24 mouse cellular contexts compared by ENCODE assay signal in genomic region chr5:100000500-100000899, GRCm38 (mm10). TPM values are rescaled to one million over a fixed set of nuclear protein-coding genes. Genes with fewer than 3 reads are reported as not detected.
DNase-seq lines count a peak whose midpoint lies in the region; ATAC-seq lines count a peak whose summit lies in the region.
"Had no signal": no experiment of that assay in that cellular context is flagged by ENCODE, and none has a peak within 500 bp of the region (broad histone marks: within the 10 kb centered on the region; RNA-seq: fewer than 3 reads in every experiment).

No protein-coding gene starts in this region.

- no peaks in the 10 kb centered on the region for H3K27me3 ChIP-seq in hindbrain, embryonic 15.5 days
- no peaks in the 10 kb centered on the region for H3K27me3 ChIP-seq in hindbrain, embryonic 13.5 days
- H3K27me3 ChIP-seq in liver, embryonic 12.5 days (replicated peaks) = no peaks in the 10 kb centered on the region; the same call in 1 of the 2 replicates
- no peaks in the 10 kb centered on the region for H3K27me3 ChIP-seq in liver, embryonic 11.5 days (replicated peaks; ENCODE audit: control insufficient read depth, insufficient read depth, low read length)
- H3K27me3 ChIP-seq in intestine, embryonic 16.5 days (replicated peaks; ENCODE audit: control insufficient read depth, insufficient read depth, low read length) = no peaks in the 10 kb centered on the region
- no peaks in the 10 kb centered on the region for H3K27me3 ChIP-seq in stomach, embryonic 16.5 days (ENCODE audit: control insufficient read depth, insufficient read depth, low read length)
- H3K27me3 ChIP-seq: forebrain, embryonic 13.5 days; limb, embryonic 13.5 days had no signal

- H3K36me3 ChIP-seq in hindbrain, embryonic 15.5 days = no peaks in the 10 kb centered on the region
- H3K36me3 ChIP-seq in hindbrain, embryonic 13.5 days = no peaks in the 10 kb centered on the region
- H3K36me3 ChIP-seq in liver, embryonic 12.5 days = no peaks in the 10 kb centered on the region
- no peaks in the 10 kb centered on the region for H3K36me3 ChIP-seq in liver, embryonic 11.5 days (ENCODE audit: control insufficient read depth, insufficient read depth, low read length)
- H3K36me3 ChIP-seq in intestine, embryonic 16.5 days (ENCODE audit: control insufficient read depth, insufficient read depth, low read length) = no peaks in the 10 kb centered on the region
- no peaks in the 10 kb centered on the region for H3K36me3 ChIP-seq in stomach, embryonic 16.5 days (ENCODE audit: control insufficient read depth, insufficient read depth, low read length)
- H3K36me3 ChIP-seq: limb, embryonic 13.5 days had no signal

- H3K27ac ChIP-seq in hindbrain, embryonic 15.5 days (replicated peaks) = no peak overlapping the region
- no peak overlapping the region for H3K27ac ChIP-seq in hindbrain, embryonic 13.5 days
- H3K27ac ChIP-seq in liver, embryonic 12.5 days = no peak overlapping the region
- no peak overlapping the region for H3K27ac ChIP-seq in liver, embryonic 11.5 days (ENCODE audit: low read depth, low read length)
- H3K27ac ChIP-seq in intestine, embryonic 16.5 days (ENCODE audit: low read length) = no peak overlapping the region
- H3K27ac ChIP-seq in stomach, embryonic 16.5 days (ENCODE audit: low read length) = no peak overlapping the region
- H3K27ac ChIP-seq: forebrain, embryonic 13.5 days; left cerebral cortex, adult 2 months; limb, embryonic 13.5 days; liver, embryonic 14.5 days had no signal

- no peaks in the 10 kb centered on the region for H3K4me1 ChIP-seq in hindbrain, embryonic 15.5 days (replicated peaks)
- H3K4me1 ChIP-seq in hindbrain, embryonic 13.5 days (replicated peaks) = no peaks in the 10 kb centered on the region
- H3K4me1 ChIP-seq in liver, embryonic 12.5 days = peaks cover 29% of the 10 kb centered on the region
- no peaks in the 10 kb centered on the region for H3K4me1 ChIP-seq in liver, embryonic 11.5 days (replicated peaks; ENCODE audit: control insufficient read depth, insufficient read depth, low read length)
- peaks cover 5% of the 10 kb centered on the region; the same call in 1 of the 2 replicates for H3K4me1 ChIP-seq in intestine, embryonic 16.5 days (ENCODE audit: control insufficient read depth, insufficient read depth, low read length)
- no peaks in the 10 kb centered on the region for H3K4me1 ChIP-seq in stomach, embryonic 16.5 days (ENCODE audit: control insufficient read depth, insufficient read depth, low read length)
- H3K4me1 ChIP-seq: forebrain, embryonic 13.5 days had no signal

- no peak overlapping the region for H3K4me3 ChIP-seq in hindbrain, embryonic 15.5 days
- H3K4me3 ChIP-seq in hindbrain, embryonic 13.5 days = no peak overlapping the region
- H3K4me3 ChIP-seq in liver, embryonic 12.5 days = no peak overlapping the region
- no peak overlapping the region for H3K4me3 ChIP-seq in liver, embryonic 11.5 days (ENCODE audit: low read depth, low read length)
- no peak overlapping the region for H3K4me3 ChIP-seq in intestine, embryonic 16.5 days (ENCODE audit: low read length)
- H3K4me3 ChIP-seq in stomach, embryonic 16.5 days (replicated peaks; ENCODE audit: low read length) = no peak overlapping the region
- H3K4me3 ChIP-seq: forebrain, embryonic 13.5 days; left cerebral cortex, adult 2 months; limb, embryonic 13.5 days had no signal

- ATAC-seq in hindbrain, embryonic 15.5 days (ENCODE audit: low FRiP score, low read depth) = peak; percentile 15; the same call in 1 of the 2 replicates
- no peak for ATAC-seq in hindbrain, embryonic 13.5 days (ENCODE audit: low FRiP score)
- peak; percentile 7; the same call in 1 of the 2 replicates for ATAC-seq in liver, embryonic 12.5 days
- no peak for ATAC-seq in liver, embryonic 11.5 days (replicated peaks; ENCODE audit: low FRiP score)
- ATAC-seq in intestine, embryonic 16.5 days = 0 out of 2 replicates have a peak, but pooled peaks have one; percentile 16
- ATAC-seq in stomach, embryonic 16.5 days (ENCODE audit: insufficient read depth, low FRiP score) = peak; percentile 21; the same call in 1 of the 2 replicates
- ATAC-seq: CD4-positive, CD25-positive, alpha-beta regulatory T cell, adult 4 months; forebrain, embryonic 13.5 days; midbrain, embryonic 16.5 days had no signal

- no peaks in the 10 kb centered on the region for H3K9me3 ChIP-seq in hindbrain, embryonic 15.5 days
- H3K9me3 ChIP-seq in hindbrain, embryonic 13.5 days = no peaks in the 10 kb centered on the region
- no peaks in the 10 kb centered on the region for H3K9me3 ChIP-seq in liver, embryonic 12.5 days (replicated peaks)
- H3K9me3 ChIP-seq in liver, embryonic 11.5 days (ENCODE audit: control insufficient read depth, low read length) = no peaks in the 10 kb centered on the region
- peaks cover 2% of the 10 kb centered on the region; the same call in 1 of the 2 replicates for H3K9me3 ChIP-seq in intestine, embryonic 16.5 days (ENCODE audit: control insufficient read depth, low read length)
- no peaks in the 10 kb centered on the region for H3K9me3 ChIP-seq in stomach, embryonic 16.5 days (replicated peaks; ENCODE audit: control insufficient read depth, low read length)
- H3K9me3 ChIP-seq: forebrain, embryonic 13.5 days had no signal

- H3K9ac ChIP-seq in hindbrain, embryonic 15.5 days = no peak overlapping the region
- no peak overlapping the region for H3K9ac ChIP-seq in hindbrain, embryonic 13.5 days
- H3K9ac ChIP-seq in liver, embryonic 12.5 days = no peak overlapping the region
- H3K9ac ChIP-seq in liver, embryonic 11.5 days (ENCODE audit: low read depth, low read length) = no peak overlapping the region
- H3K9ac ChIP-seq in intestine, embryonic 16.5 days (ENCODE audit: low read depth, low read length) = no peak overlapping the region
- no peak overlapping the region for H3K9ac ChIP-seq in stomach, embryonic 16.5 days (ENCODE audit: low read length)
- H3K9ac ChIP-seq: forebrain, embryonic 13.5 days; limb, embryonic 13.5 days; liver, embryonic 14.5 days; lung, embryonic 14.5 days had no signal

- no peak for DNase-seq in liver, embryonic 11.5 days (ENCODE audit: low spot score)
- DNase-seq in adrenal gland, postnatal 4 days (ENCODE audit: low spot score in 2 of 2) = no peak
- DNase-seq: adrenal gland, postnatal 14 days; cerebellum, adult 18-20 months; cerebellum, postnatal 10 days; gastrocnemius, postnatal 14 days; heart, postnatal 14 days; kidney, adult 8-10 months; kidney, postnatal 25 days; lung, embryonic 14.5 days; lung, postnatal 36 days; thymus, postnatal 14 days had no signal

- WGBS in hindbrain, embryonic 15.5 days = 40% methylated on average over 6 of the region's 8 CpGs
- 50% methylated on average over 7 of the region's 8 CpGs for WGBS in hindbrain, embryonic 13.5 days
- WGBS in liver, embryonic 12.5 days (ENCODE audit: insufficient replicate concordance) = 58% methylated on average over 8 of the region's 8 CpGs
- 65% methylated on average over 8 of the region's 8 CpGs for whole genome bisulfite sequencing in liver, embryonic 11.5 days
- 47% methylated on average over 8 of the region's 8 CpGs for WGBS in intestine, embryonic 16.5 days
- 54% methylated on average over 8 of the region's 8 CpGs for WGBS in stomach, embryonic 16.5 days

- H3K4me2 ChIP-seq in hindbrain, embryonic 15.5 days = no peak overlapping the region
- no peak overlapping the region for H3K4me2 ChIP-seq in hindbrain, embryonic 13.5 days
- no peak overlapping the region for H3K4me2 ChIP-seq in liver, embryonic 12.5 days
- no peak overlapping the region for H3K4me2 ChIP-seq in liver, embryonic 11.5 days
- no peak overlapping the region for H3K4me2 ChIP-seq in intestine, embryonic 16.5 days (ENCODE audit: low read depth, low read length)
- H3K4me2 ChIP-seq in stomach, embryonic 16.5 days (ENCODE audit: low read depth, low read length) = no peak overlapping the region
- H3K4me2 ChIP-seq: forebrain, embryonic 13.5 days; limb, embryonic 13.5 days; lung, embryonic 14.5 days; midbrain, embryonic 11.5 days had no signal

RNA-seq across cellular contexts. Expression of gene 4930524J08Rik, which starts 21.6 kb away (rescaled TPM):
- polyA plus RNA-seq in hindbrain, embryonic 15.5 days (2015; fragmentation: Nextera tagmentation; extraction: Ambion mirVana) = 2.5 and 3.8 TPM in 2 replicates
- polyA plus RNA-seq in hindbrain, embryonic 13.5 days (2015; fragmentation: Nextera tagmentation; extraction: Ambion mirVana) = 3.9 and 4.0 TPM in 2 replicates
- 0.71 and 2.0 TPM in 2 replicates for polyA plus RNA-seq in liver, embryonic 12.5 days (2016; fragmentation: Nextera tagmentation; extraction: Ambion mirVana)
- 1.3 and 1.9 TPM in 2 replicates for polyA plus RNA-seq in liver, embryonic 11.5 days (2014; fragmentation: Nextera tagmentation; extraction: Ambion mirVana)
- polyA plus RNA-seq in intestine, embryonic 16.5 days (2015; fragmentation: Nextera tagmentation; extraction: Ambion mirVana) = 0.89 and 1.0 TPM in 2 replicates
- 0.69 and 1.4 TPM in 2 replicates for polyA plus RNA-seq in stomach, embryonic 16.5 days (2015; fragmentation: Nextera tagmentation; extraction: Ambion mirVana)
- 1 to 10 TPM; 4.1 to 6.4 TPM for total RNA-seq in adrenal gland, postnatal 4 days (2021)
- polyA plus RNA-seq: CD4-positive, CD25-positive, alpha-beta regulatory T cell, adult 4 months had no signal

RNA-seq across cellular contexts. Expression of gene Hnrnpd, which starts 21.8 kb away (rescaled TPM):
- 161 and 172 TPM in 2 replicates for polyA plus RNA-seq in hindbrain, embryonic 15.5 days (2015; fragmentation: Nextera tagmentation; extraction: Ambion mirVana)
- polyA plus RNA-seq in hindbrain, embryonic 13.5 days (2015; fragmentation: Nextera tagmentation; extraction: Ambion mirVana) = 143 and 182 TPM in 2 replicates
- 245 and 254 TPM in 2 replicates for polyA plus RNA-seq in liver, embryonic 12.5 days (2016; fragmentation: Nextera tagmentation; extraction: Ambion mirVana)
- 150 and 152 TPM in 2 replicates for polyA plus RNA-seq in liver, embryonic 11.5 days (2014; fragmentation: Nextera tagmentation; extraction: Ambion mirVana)
- 32.8 and 37.0 TPM in 2 replicates for polyA plus RNA-seq in intestine, embryonic 16.5 days (2015; fragmentation: Nextera tagmentation; extraction: Ambion mirVana)
- polyA plus RNA-seq in stomach, embryonic 16.5 days (2015; fragmentation: Nextera tagmentation; extraction: Ambion mirVana) = 34.4 and 39.1 TPM in 2 replicates
- total RNA-seq in adrenal gland, postnatal 4 days (2021) = 100 to 1,000 TPM; 340 to 341 TPM

RNA-seq across cellular contexts. Expression of gene Hnrnpdl, which starts 39.0 kb away (rescaled TPM):
- 186 and 197 TPM in 2 replicates for polyA plus RNA-seq in hindbrain, embryonic 15.5 days (2015; fragmentation: Nextera tagmentation; extraction: Ambion mirVana)
- 231 and 237 TPM in 2 replicates for polyA plus RNA-seq in hindbrain, embryonic 13.5 days (2015; fragmentation: Nextera tagmentation; extraction: Ambion mirVana)
- 88.2 and 90.9 TPM in 2 replicates for polyA plus RNA-seq in liver, embryonic 12.5 days (2016; fragmentation: Nextera tagmentation; extraction: Ambion mirVana)
- 143 and 157 TPM in 2 replicates for polyA plus RNA-seq in liver, embryonic 11.5 days (2014; fragmentation: Nextera tagmentation; extraction: Ambion mirVana)
- polyA plus RNA-seq in intestine, embryonic 16.5 days (2015; fragmentation: Nextera tagmentation; extraction: Ambion mirVana) = 90.9 and 102 TPM in 2 replicates
- polyA plus RNA-seq in stomach, embryonic 16.5 days (2015; fragmentation: Nextera tagmentation; extraction: Ambion mirVana) = 120 and 123 TPM in 2 replicates
- total RNA-seq in adrenal gland, postnatal 4 days (2021) = 100 to 1,000 TPM; 223 to 234 TPM

RNA-seq across cellular contexts. Expression of gene Enoph1, which starts 39.3 kb away (rescaled TPM):
- polyA plus RNA-seq in hindbrain, embryonic 15.5 days (2015; fragmentation: Nextera tagmentation; extraction: Ambion mirVana) = 50.6 and 55.5 TPM in 2 replicates
- 39.5 and 42.4 TPM in 2 replicates for polyA plus RNA-seq in hindbrain, embryonic 13.5 days (2015; fragmentation: Nextera tagmentation; extraction: Ambion mirVana)
- 30.7 and 33.8 TPM in 2 replicates for polyA plus RNA-seq in liver, embryonic 12.5 days (2016; fragmentation: Nextera tagmentation; extraction: Ambion mirVana)
- polyA plus RNA-seq in liver, embryonic 11.5 days (2014; fragmentation: Nextera tagmentation; extraction: Ambion mirVana) = 52.6 and 61.2 TPM in 2 replicates
- polyA plus RNA-seq in intestine, embryonic 16.5 days (2015; fragmentation: Nextera tagmentation; extraction: Ambion mirVana) = 49.2 and 53.7 TPM in 2 replicates
- polyA plus RNA-seq in stomach, embryonic 16.5 days (2015; fragmentation: Nextera tagmentation; extraction: Ambion mirVana) = 42.2 and 48.3 TPM in 2 replicates
- total RNA-seq in adrenal gland, postnatal 4 days (2021) = 10 to 100 TPM; 41.5 to 42.1 TPM

Comparison
In these comparisons a context has a peak if more than half of its experiments do, and no peak if none do; other contexts are left out.
1. ATAC-seq: peak in hindbrain, embryonic 15.5 days (single experiment), liver, embryonic 12.5 days (single experiment), intestine, embryonic 16.5 days (single experiment) and stomach, embryonic 16.5 days (single experiment); none in hindbrain, embryonic 13.5 days (single experiment) and liver, embryonic 11.5 days (single experiment).